ENCODE assay signal across 25 mouse cellular contexts in the genomic region with DNA sequence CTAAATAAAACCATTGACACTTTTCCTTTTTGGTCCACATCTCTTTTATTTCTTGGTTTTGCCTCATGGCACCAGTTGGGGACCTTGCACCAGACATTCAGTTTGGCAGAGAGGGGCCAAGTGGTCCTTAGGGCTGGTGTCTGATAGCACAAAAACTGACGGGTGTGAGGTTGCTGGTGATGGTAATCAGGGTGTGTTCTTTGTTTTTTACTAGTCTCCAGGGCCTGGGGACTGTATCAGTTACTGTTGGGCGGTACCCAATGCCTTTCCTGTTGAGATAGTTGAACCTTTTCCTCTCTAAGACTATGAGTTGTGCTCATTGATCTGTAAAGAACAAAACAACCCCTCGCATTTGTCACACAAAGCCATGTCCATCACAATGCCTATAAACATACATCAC.
"Had no signal": no experiment of that assay in that cellular context is flagged by ENCODE, and none has a peak within 500 bp of the region (broad histone marks: within the 10 kb centered on the region; RNA-seq: fewer than 3 reads in every experiment).

No protein-coding gene starts in this region.

- H3K9me3 ChIP-seq: heart, embryonic 13.5 days; heart, embryonic 15.5 days; hindbrain, embryonic 13.5 days; hindbrain, embryonic 15.5 days; kidney, embryonic 15.5 days; limb, embryonic 13.5 days; limb, embryonic 15.5 days had no signal

- H3K4me2 ChIP-seq: heart, embryonic 11.5 days; heart, embryonic 13.5 days; heart, embryonic 15.5 days; hindbrain, embryonic 13.5 days; hindbrain, embryonic 15.5 days; kidney, embryonic 15.5 days; limb, embryonic 13.5 days; limb, embryonic 15.5 days had no signal

- H3K36me3 ChIP-seq: heart, embryonic 13.5 days; heart, embryonic 15.5 days; hindbrain, embryonic 13.5 days; hindbrain, embryonic 15.5 days; kidney, embryonic 15.5 days; limb, embryonic 13.5 days; limb, embryonic 15.5 days had no signal

- H3K4me3 ChIP-seq: heart, adult 2 months; heart, embryonic 13.5 days; heart, embryonic 15.5 days; hindbrain, embryonic 13.5 days; hindbrain, embryonic 15.5 days; kidney, embryonic 15.5 days; limb, embryonic 13.5 days; limb, embryonic 15.5 days had no signal

- ATAC-seq: hindbrain, postnatal 0 days; intestine, embryonic 16.5 days had no signal

- H3K27me3 ChIP-seq: heart, embryonic 13.5 days; heart, embryonic 15.5 days; hindbrain, embryonic 13.5 days; hindbrain, embryonic 15.5 days; kidney, embryonic 15.5 days; limb, embryonic 13.5 days; limb, embryonic 15.5 days had no signal

- H3K27ac ChIP-seq: heart, adult 2 months; heart, embryonic 13.5 days; heart, embryonic 15.5 days; hindbrain, embryonic 13.5 days; hindbrain, embryonic 15.5 days; hindbrain, postnatal 0 days; kidney, embryonic 15.5 days; kidney, postnatal 0 days; limb, embryonic 13.5 days; limb, embryonic 15.5 days had no signal

- H3K4me1 ChIP-seq: hindbrain, embryonic 13.5 days; hindbrain, embryonic 15.5 days; kidney, embryonic 15.5 days; limb, embryonic 15.5 days had no signal

- DNase-seq: gastrocnemius, postnatal 14 days; gastrocnemius, postnatal 36 days; heart, adult 11 months; heart, adult 2 months; heart, postnatal 14 days; heart, postnatal 36 days; kidney, adult 11 months; kidney, adult 2 months; kidney, adult 9 months; kidney, postnatal 14 days; kidney, postnatal 36 days; layer of hippocampus, adult 9-11 months; layer of hippocampus, postnatal 36 days; left cerebral cortex, postnatal 4 days had no signal

- H3K9ac ChIP-seq: heart, embryonic 13.5 days; heart, embryonic 15.5 days; hindbrain, embryonic 13.5 days; hindbrain, embryonic 15.5 days; kidney, embryonic 15.5 days; limb, embryonic 13.5 days; limb, embryonic 15.5 days had no signal
